Mouse (Mus musculus): ENCODE data around the gene Gm28038.

The Gm28038 gene

GRCm38 (mm10) chr2:30342061-30342460, 61.2 kb downstream of the Gm28038 start:
- in situ Hi-C loops (cut with MboI; ENCODE audit: unreplicated experiment in 2 of 2), result no loop called here

- in situ Hi-C loops (cut with MboI; ENCODE audit: unreplicated experiment in 2 of 2), result no loop called here
These were observed 61.7 kb downstream of the Gm28038 start for GRCm38 (mm10) chr2:30342544-30342943.

DNA sequence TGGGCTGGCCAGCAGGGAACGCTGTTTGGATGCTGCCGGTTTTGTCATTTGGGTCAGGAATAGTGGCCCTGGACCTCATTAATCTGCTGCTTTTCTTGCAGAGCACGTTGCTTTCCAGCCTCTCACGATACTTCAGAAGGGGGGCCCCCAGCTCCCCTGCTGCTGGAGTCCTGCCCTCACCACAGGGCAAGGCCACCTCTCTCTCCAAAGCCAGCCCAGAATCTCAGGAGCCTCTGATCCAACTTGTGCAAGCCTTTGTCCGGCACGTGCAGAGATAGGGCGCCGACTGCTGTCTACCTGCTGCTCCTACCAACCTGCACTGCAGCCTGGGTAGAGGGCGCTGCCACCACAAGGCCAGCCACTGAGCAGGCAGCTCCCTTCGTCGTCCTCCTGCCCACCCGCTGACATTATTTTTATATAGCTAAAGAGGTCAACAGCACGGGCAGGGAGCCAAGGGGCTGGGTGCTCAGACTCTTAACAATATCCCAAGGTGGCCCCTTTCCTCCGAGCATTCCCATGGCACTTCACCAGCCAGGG, 62.8 kb downstream of the Gm28038 start:
- in situ Hi-C loops (cut with MboI; ENCODE audit: unreplicated experiment in 2 of 2), result no loop called here

DNA sequence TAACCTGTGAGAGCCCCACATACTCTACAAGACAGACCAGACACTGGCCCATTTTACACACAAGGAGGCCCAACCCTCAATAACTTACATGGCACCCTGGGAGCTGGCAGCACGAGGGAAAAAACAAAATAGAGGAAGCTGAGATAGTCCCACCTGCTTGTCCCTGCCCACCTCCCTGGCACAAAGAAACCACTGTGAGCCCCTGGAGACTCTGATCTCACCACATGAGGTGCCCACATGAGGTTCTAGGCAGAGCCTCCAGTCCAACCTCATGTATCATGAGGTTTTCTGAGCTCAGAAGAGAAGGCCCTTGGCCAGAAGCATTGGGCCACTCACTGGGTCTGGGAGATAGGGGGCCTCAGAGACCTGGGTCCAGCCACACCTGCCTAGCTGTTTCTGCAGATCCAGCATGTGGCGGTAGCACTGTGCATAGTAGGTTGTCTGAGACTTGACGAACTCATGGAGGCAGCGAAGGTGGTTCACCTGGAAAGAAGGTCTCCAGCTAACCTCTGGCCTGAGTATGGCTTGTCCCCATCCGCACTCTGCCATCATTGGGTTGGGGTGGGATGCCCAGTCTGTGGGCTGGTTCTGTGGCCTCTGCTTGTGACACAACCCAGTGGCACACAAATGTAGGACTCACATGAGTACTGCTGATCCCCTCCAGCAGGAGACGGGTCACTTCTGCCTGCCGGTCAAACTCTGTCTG, 65.3 kb downstream of the Gm28038 start:
- in situ Hi-C loops (cut with MboI; ENCODE audit: unreplicated experiment in 2 of 2), result no loop called here

DNA sequence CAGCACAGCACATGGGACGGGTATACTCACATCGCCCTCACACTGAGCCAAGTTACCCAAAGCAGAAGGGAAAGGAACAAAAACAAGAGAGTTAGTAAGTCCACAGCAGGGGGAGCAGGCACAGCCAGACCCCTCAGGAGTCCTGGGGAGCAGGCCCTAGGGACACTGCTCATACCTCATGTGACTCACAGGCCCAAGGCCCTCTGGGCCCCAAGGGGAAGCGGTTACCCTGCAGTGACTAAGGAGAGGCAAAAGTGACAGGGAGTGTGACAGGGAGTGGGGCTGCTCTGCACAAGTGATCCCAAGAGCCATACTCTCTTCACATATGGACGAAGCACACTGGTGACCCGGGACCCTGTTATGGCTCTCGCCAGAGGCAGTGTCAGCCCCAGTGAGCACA, 68.4 kb downstream of the Gm28038 start:
- in situ Hi-C loops (cut with MboI; ENCODE audit: unreplicated experiment in 2 of 2), result no loop called here
